Mouse (Mus musculus): Measurements from ENCODE around the gene Lin7b. TPM values are rescaled to one million over a fixed set of nuclear protein-coding genes. Genes with fewer than 3 reads are reported as not detected.
A peak's percentile ranks its signal among the peaks of the same experiment; 100 is the strongest.

The Lin7b gene
- polyA plus RNA-seq, 1 experiment, result not detected

DNA sequence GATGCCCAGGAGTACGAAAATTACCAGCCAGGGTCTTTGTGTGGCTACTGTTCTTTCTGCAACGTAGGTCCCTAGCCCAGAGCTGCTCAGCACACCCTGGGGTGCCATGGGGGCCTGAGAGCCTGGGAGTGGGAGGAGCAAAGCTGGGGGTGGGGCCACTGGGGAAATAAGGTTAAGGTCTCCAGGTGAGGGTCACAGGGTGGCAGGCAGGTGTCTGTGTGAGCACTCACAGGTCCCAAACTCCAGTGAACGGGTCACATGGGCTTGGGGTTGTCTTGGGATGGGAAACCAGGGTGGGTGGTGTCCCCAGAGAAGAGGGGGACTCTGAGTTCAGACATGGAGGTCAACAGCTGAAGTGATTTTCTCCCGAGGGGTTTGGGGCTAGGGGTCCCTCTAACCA, 32.9 kb downstream of the Lin7b start:
- Histone ChIP-seq H3K27ac (ENCODE audit: control insufficient read depth, insufficient read depth, low read depth, low read length, poor library complexity) (no peak overlapping the region), H3K4me3 (replicated peaks; ENCODE audit: control insufficient read depth, low read depth, low read length) (no peak overlapping the region), H3K4me1 (ENCODE audit: control insufficient read depth, insufficient read depth, low read length) (peaks cover 3% of the 10 kb centered on the region)
- WGBS, result 26% methylated on average over 4 of the region's 4 CpGs
- TF ChIP-seq POLR2A (IDR thresholded peaks at IDR 0.05; ENCODE audit: borderline replicate concordance, control insufficient read depth, low read depth, low read length), result no peak
- TF ChIP-seq CTCF (IDR thresholded peaks at IDR 0.05; ENCODE audit: control insufficient read depth, insufficient read depth, low read length), result no peak

DNA sequence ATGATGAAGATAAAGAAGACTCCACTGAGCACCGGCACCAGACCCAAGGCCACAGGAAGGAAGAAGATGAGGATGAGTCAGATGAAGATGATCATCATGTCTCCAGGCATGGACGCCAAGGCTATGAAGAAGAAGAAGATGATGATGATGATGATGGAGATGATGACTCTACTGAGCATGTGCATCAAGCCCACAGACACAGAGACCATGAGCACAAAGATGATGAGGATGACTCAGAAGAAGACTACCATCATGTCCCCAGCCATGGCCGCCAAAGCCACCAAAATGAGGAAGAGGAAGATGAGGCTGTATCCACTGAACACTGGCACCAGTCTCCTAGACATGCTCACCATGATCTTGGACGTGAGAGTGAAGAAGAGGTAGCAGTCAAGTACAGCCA, 34.1 kb downstream of the Lin7b start:
- TF ChIP-seq CTCF (IDR thresholded peaks at IDR 0.05; ENCODE audit: control insufficient read depth, insufficient read depth, low read length) (no peak), POLR2A (IDR thresholded peaks at IDR 0.05; ENCODE audit: borderline replicate concordance, control insufficient read depth, low read depth, low read length) (no peak)
- Histone ChIP-seq H3K27ac (ENCODE audit: control insufficient read depth, insufficient read depth, low read depth, low read length, poor library complexity) (no peak overlapping the region), H3K4me1 (ENCODE audit: control insufficient read depth, insufficient read depth, low read length) (peaks cover 3% of the 10 kb centered on the region), H3K4me3 (replicated peaks; ENCODE audit: control insufficient read depth, low read depth, low read length) (no peak overlapping the region)
- 57% methylated on average over 4 of the region's 4 CpGs for WGBS

DNA sequence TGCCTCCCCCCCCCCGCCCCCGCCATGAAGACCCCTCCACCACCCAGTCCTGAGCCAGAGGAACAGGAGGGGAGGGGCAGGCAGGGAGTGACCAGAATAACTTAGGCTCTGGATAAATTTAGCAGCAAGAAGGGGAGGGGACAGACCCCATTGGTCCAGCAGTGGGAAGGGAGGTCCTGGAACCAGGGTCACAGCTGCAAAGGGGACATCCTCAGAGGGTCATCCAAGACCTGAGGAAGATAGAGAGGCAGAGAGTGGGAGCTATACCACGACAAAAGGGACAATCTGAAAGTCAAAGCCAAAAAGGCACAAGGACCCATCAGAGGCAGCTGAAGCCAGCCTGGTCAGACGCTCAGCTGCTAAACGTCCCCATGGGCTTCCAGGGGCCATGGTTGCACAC, 35.3 kb downstream of the Lin7b start, which contains the start of gene Hrc:
Hrc (plus strand) TSS at position 235 of the 400 bp plus-strand sequence.
- 69% methylated on average over 5 of the region's 5 CpGs for whole genome bisulfite sequencing

DNA sequence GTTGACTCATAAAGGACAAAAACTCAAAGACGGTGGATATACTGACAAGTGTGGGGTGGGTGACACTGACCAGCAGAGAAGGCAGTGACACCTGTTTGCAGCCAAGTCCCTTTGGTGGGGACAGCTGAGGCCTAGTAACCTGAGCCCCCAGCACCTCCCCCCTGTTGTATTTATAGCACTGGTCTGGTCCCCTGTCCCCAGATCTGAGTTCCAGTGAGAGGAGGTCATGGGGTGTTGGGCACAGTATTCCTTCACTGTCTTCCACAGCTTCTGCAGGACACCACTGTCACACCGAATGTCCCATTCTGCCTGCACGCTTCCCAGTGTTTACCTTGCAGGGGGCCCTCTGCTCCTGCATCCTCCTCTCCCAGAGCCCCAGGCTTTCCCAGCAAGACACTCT, 35.8 kb downstream of the Lin7b start:
- WGBS, result 83% methylated on average over 3 of the region's 3 CpGs
- no peaks in the 10 kb centered on the region for H3K4me1 ChIP-seq (ENCODE audit: control insufficient read depth, insufficient read depth, low read length)
- no peak overlapping the region for H3K27ac ChIP-seq (ENCODE audit: control insufficient read depth, insufficient read depth, low read depth, low read length, poor library complexity)
- TF ChIP-seq CTCF (IDR thresholded peaks at IDR 0.05; ENCODE audit: control insufficient read depth, insufficient read depth, low read length) (no peak), POLR2A (IDR thresholded peaks at IDR 0.05; ENCODE audit: borderline replicate concordance, control insufficient read depth, low read depth, low read length) (no peak)
- no peak overlapping the region for H3K4me3 ChIP-seq (replicated peaks; ENCODE audit: control insufficient read depth, low read depth, low read length)

More for the DNA sequence above, 35.3 kb downstream of the Lin7b start, which contains the start of gene Hrc:
- Histone ChIP-seq H3K27ac (ENCODE audit: control insufficient read depth, insufficient read depth, low read depth, low read length, poor library complexity) (no peak within 1 kb of the TSS), H3K4me1 (ENCODE audit: control insufficient read depth, insufficient read depth, low read length) (no peaks in the 10 kb centered on the region), H3K4me3 (replicated peaks; ENCODE audit: control insufficient read depth, low read depth, low read length) (no peak within 1 kb of the TSS)
- TF ChIP-seq POLR2A (IDR thresholded peaks at IDR 0.05; ENCODE audit: borderline replicate concordance, control insufficient read depth, low read depth, low read length) (no peak), CTCF (IDR thresholded peaks at IDR 0.05; ENCODE audit: control insufficient read depth, insufficient read depth, low read length) (no peak)

DNA sequence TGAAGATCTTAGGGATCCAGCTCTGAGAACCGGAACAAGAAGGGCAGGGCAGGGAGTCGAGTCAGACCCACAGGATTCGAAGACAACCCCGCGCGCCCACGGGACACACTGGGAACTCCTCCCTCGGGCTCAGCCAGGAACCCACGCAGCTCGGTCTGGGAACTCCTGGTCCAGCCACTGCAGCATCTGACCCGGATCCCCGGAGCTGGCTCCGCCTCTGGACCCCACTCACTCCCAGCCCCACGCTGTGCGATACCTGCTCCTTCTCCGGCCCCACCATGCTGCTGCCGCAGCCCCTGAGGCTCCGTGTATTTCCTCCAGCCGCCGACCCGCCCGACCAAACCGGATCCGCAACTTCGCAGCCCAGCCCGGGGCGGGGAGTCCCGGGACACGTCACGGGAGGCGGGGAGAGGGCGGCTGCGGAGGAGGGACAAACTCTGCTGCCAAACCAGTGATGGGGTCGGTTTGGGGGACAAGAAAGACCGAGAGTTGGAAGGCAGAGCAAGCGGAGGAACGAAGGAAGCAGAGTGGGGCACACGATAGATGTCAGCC, 36.9 kb downstream of the Lin7b start, which contains the start of gene Trpm4:
Trpm4 (minus strand) TSS at position 350 of the 552 bp plus-strand sequence.
- no peaks in the 10 kb centered on the region for H3K4me1 ChIP-seq (ENCODE audit: control insufficient read depth, insufficient read depth, low read length)
- peak within 1 kb of the TSS; percentile 17; the same call in 1 of the 2 replicates for H3K27ac ChIP-seq (ENCODE audit: control insufficient read depth, insufficient read depth, low read depth, low read length, poor library complexity)
- H3K4me3 ChIP-seq (replicated peaks; ENCODE audit: control insufficient read depth, low read depth, low read length), result peak within 1 kb of the TSS; percentile 55
- TF ChIP-seq CTCF (IDR thresholded peaks at IDR 0.05; ENCODE audit: control insufficient read depth, insufficient read depth, low read length), result no peak
- TF ChIP-seq POLR2A (IDR thresholded peaks at IDR 0.05; ENCODE audit: borderline replicate concordance, control insufficient read depth, low read depth, low read length), result peak; percentile 35; the same call in 1 of the 2 replicates
- under 1% methylated on average over 38 of the region's 38 CpGs for WGBS

DNA sequence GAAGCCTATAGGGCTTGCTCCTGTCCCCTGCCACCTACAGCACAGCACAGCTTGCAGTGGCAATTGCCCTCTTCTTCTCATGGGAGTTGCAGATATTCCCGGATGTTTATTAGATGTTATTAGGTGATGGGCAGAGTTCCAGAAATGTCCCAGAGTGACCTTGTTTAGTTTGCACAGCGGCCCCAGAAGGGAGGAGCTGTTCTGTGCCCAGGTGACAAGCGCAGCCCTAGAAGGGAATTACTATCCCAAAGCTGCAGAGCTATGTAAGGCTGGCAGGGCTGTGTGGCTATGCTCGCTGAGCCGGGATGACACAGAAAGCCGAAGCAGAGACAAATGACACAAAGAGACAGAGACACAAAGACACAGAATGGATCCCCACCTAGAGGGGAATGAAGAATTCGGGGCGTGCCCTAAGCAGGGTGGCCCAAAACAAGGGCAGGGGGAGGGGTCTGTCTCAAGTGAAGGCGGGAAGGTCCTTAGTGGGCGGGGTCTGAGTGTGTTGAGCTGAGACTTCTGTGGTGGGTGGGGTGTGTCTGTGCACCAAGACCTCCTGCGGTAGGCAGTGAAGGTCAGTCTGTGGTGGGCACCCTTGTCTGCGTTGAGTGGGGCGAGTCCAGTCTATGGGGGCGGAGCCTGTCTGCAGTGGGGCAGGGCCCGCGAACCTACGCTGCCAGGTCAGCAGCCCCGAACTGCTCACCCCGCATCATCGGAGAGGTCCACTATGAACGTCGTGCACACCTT, 37.5 kb downstream of the Lin7b start:
- no peak for TF ChIP-seq CTCF (IDR thresholded peaks at IDR 0.05; ENCODE audit: control insufficient read depth, insufficient read depth, low read length)
- no peak for TF ChIP-seq POLR2A (IDR thresholded peaks at IDR 0.05; ENCODE audit: borderline replicate concordance, control insufficient read depth, low read depth, low read length)
- WGBS, result 11% methylated on average over 22 of the region's 22 CpGs
- H3K4me1 ChIP-seq (ENCODE audit: control insufficient read depth, insufficient read depth, low read length), result no peaks in the 10 kb centered on the region
- H3K4me3 ChIP-seq (replicated peaks; ENCODE audit: control insufficient read depth, low read depth, low read length), result peak overlapping the region; percentile 55
- no peak overlapping the region for H3K27ac ChIP-seq (ENCODE audit: control insufficient read depth, insufficient read depth, low read depth, low read length, poor library complexity)

DNA sequence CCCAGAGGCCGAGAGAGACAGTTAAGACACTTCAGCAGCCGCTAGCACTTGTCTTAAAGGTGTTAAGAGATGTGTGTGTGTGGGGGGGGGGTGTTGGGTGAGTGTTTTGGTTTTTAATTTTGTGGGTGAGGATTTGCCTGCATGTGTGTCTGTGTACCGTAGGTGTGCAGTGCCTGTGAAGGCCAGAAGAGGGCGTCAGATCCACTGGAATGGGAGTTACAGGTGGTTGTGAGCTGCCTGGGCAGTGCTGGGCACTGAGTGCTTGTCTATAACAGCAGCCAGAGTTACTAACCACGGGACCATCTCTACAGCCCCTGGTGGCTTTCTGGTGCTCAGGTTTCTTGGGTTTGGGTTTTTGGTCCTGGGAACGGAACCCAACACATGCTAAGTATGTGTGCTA, 38.9 kb downstream of the Lin7b start:
- H3K4me1 ChIP-seq (ENCODE audit: control insufficient read depth, insufficient read depth, low read length), result no peaks in the 10 kb centered on the region
- TF ChIP-seq POLR2A (IDR thresholded peaks at IDR 0.05; ENCODE audit: borderline replicate concordance, control insufficient read depth, low read depth, low read length) (no peak), CTCF (IDR thresholded peaks at IDR 0.05; ENCODE audit: control insufficient read depth, insufficient read depth, low read length) (no peak)
- H3K4me3 ChIP-seq (replicated peaks; ENCODE audit: control insufficient read depth, low read depth, low read length), result no peak overlapping the region
- WGBS, result 85% methylated on average over 6 of the region's 6 CpGs
- H3K27ac ChIP-seq (ENCODE audit: control insufficient read depth, insufficient read depth, low read depth, low read length, poor library complexity), result no peak overlapping the region

DNA sequence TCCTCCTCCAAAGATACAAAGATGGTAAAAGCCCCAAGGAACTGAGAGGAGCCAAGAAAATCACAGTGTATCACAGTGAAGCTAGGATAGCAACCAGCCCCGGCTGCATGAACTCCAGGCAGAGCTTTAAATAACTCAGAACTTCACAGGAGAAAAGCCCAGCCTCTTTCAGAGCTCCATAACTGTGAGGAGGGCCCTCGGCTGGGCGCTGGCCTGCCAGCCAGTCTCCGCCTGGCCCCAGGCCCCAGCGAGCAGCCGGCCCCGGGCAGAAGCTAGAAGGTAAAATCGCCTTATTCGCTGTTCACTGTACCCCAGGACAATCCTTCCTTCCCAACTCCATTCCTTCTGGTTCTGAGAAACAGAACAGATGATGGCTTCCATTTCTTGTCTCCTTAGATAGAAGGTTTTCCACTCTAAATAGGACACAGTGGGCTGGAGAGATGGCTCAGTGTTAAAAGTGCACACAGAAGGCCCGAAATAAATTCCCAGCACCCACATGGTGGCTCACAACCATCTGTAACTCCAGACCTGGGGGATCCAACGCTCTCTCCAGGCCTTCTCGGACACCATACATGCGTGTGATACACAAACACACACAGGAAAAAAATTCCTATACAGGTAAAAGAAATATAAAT, 41.4 kb downstream of the Lin7b start:
- no peak overlapping the region for H3K27ac ChIP-seq (ENCODE audit: control insufficient read depth, insufficient read depth, low read depth, low read length, poor library complexity)
- 89% methylated on average over 13 of the region's 13 CpGs for WGBS
- no peaks in the 10 kb centered on the region for H3K4me1 ChIP-seq (ENCODE audit: control insufficient read depth, insufficient read depth, low read length)
- no peak for TF ChIP-seq POLR2A (IDR thresholded peaks at IDR 0.05; ENCODE audit: borderline replicate concordance, control insufficient read depth, low read depth, low read length)
- no peak overlapping the region for H3K4me3 ChIP-seq (replicated peaks; ENCODE audit: control insufficient read depth, low read depth, low read length)

Measured in bone marrow, adult 2 months (tissue).